Mouse (Mus musculus) thymus, adult 2 months (tissue): ENCODE measurements at regions not wholly inside any gene's neighbourhood (a gene's known extent, or its start where the extent isn't known, plus 50 kb on each side); places are given as distances from the start of the nearest gene placed in this dataset.

ENCODE experiments used
- CTCF ChIP-seq: fragments of 200-500 bp; IDR thresholded peaks from 2 replicates; pipeline ENCODE4 v1.5.1; 2012; ENCODE audit warnings: mild to moderate bottlenecking, control low read depth, low read length, moderate library complexity, borderline replicate concordance; ENCODE audit not compliant: control insufficient read depth, poor library complexity, insufficient read depth; ENCODE audit errors: extremely low read depth
- POLR2A ChIP-seq: fragments of 200-500 bp; IDR thresholded peaks from 2 replicates; pipeline ENCODE4 v1.6.1; 2012; ENCODE audit warnings: mild to moderate bottlenecking, low read length, control low read depth, moderate library complexity; ENCODE audit not compliant: control insufficient read depth, poor library complexity, insufficient read depth; ENCODE audit errors: extremely low read depth

DNA sequence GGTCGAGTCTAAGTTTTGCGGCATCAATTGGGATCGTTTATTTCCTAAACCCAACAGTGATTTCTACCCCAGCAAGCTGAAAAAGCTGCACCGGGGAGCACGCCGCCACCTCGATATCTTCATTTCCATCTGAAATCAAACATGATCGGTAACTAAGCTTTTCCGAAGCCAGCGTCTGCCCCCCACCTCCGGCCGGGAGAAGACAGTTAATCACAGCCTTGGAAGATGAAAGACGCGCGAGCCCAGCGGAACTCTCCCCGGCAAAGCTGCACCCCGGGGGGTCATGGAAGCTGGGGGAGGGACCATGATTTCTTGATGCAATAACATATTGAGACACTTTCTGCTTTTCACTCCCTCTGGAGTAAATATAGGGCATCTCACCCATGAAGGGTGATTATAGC is 468.4 kb downstream of the Vrk1 start:
- TF ChIP-seq CTCF: no peak
- no peak for TF ChIP-seq POLR2A
